Mouse (Mus musculus): ENCODE data around the gene Unc13c. TPM values are rescaled to one million over a fixed set of nuclear protein-coding genes. Genes with fewer than 3 reads are reported as not detected.

Gene Unc13c
- polyA plus RNA-seq, 1 experiment = 0.01 TPM

DNA sequence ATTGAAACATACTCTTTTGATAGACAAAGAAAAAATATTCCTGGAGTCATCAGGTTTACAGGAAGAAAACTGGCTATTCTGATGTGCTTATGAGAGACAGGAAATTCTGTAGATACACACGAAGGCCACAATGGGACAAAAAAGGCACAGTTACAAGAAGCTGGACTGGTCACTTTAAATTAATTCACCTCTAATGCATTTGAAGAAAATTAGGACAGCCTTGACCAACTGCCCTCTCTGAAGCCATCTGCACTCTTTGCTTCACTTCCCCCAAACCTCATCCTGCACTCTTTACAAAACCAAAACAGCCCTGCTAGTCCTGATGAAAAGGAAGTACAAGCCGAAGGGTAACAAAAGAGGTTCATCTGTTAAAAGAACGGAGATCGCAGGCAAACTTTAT, 194.2 kb downstream of the Unc13c start:
- Histone ChIP-seq H3K27me3 (ENCODE audit: control insufficient read depth, insufficient read depth, low read length) (no peaks in the 10 kb centered on the region), H3K27ac (ENCODE audit: insufficient read depth, low read depth, low read length) (no peak overlapping the region), H3K4me3 (ENCODE audit: low read depth, low read length) (no peak overlapping the region), H3K4me1 (ENCODE audit: control insufficient read depth, insufficient read depth, insufficient read length, low read length) (no peaks in the 10 kb centered on the region), H3K36me3 (ENCODE audit: control insufficient read depth, insufficient read depth, low read length) (no peaks in the 10 kb centered on the region)
- 76% methylated on average over 4 of the region's 4 CpGs for WGBS
- no peak for TF ChIP-seq CTCF (IDR thresholded peaks at IDR 0.05; ENCODE audit: extremely low read depth, insufficient read length, insufficient replicate concordance, low read depth, low read length)
- TF ChIP-seq POLR2A (IDR thresholded peaks at IDR 0.05; ENCODE audit: low read depth, low read length) = no peak

DNA sequence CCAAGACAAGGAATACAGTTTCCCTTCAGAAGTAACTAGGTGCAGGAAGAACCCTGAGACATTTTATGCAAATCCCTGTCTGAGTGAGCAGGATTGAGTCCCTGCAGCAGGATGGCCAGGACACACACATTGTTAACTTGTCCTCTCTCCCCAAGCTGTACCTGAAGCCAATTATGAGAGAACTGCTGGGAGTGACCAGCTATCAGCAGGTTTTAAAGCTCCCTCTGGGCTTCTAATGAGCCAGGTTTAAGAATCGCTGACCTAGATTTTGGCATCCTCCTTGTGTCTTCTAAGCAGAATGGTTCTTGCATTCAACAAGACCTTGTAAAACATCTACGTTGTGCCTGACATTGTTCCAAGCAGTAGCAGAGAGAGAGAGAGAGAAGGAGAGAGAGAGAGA, 213.6 kb downstream of the Unc13c start:
- TF ChIP-seq CTCF (IDR thresholded peaks at IDR 0.05; ENCODE audit: extremely low read depth, insufficient read length, insufficient replicate concordance, low read depth, low read length) = no peak
- TF ChIP-seq POLR2A (IDR thresholded peaks at IDR 0.05; ENCODE audit: low read depth, low read length) = no peak

DNA sequence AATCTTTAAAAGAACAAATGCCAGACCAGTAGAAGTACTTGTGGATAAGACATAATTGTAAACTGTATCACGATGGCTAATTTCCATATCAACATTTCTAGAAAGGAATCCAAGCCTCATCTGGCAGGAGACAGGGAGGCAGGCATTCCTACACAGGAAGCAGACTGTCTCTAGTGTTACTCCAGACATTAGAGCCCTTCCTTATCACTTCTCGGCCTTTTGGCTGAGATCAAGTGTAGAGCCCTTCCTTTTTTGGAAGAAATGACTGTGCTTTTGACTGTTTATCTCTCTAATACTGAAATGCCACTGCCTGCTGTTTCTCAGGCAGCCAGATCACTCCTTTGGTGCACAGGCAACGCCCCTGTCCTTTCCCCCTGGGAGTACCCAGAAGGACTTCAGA, 215.3 kb downstream of the Unc13c start:
- no peaks in the 10 kb centered on the region for H3K27me3 ChIP-seq (ENCODE audit: control insufficient read depth, insufficient read depth, low read length)
- WGBS = 35% methylated on average over 3 of the region's 3 CpGs
- TF ChIP-seq POLR2A (IDR thresholded peaks at IDR 0.05; ENCODE audit: low read depth, low read length) (no peak), CTCF (IDR thresholded peaks at IDR 0.05; ENCODE audit: extremely low read depth, insufficient read length, insufficient replicate concordance, low read depth, low read length) (no peak)

More for the DNA sequence above, 213.6 kb downstream of the Unc13c start:
- H3K4me1 ChIP-seq (ENCODE audit: control insufficient read depth, insufficient read depth, insufficient read length, low read length) = no peaks in the 10 kb centered on the region
- 73% methylated on average over 2 of the region's 2 CpGs for WGBS
- no peak overlapping the region for H3K4me3 ChIP-seq (ENCODE audit: low read depth, low read length)
- H3K27me3 ChIP-seq (ENCODE audit: control insufficient read depth, insufficient read depth, low read length) = no peaks in the 10 kb centered on the region
- no peak overlapping the region for H3K27ac ChIP-seq (ENCODE audit: insufficient read depth, low read depth, low read length)
- H3K36me3 ChIP-seq (ENCODE audit: control insufficient read depth, insufficient read depth, low read length) = no peaks in the 10 kb centered on the region

DNA sequence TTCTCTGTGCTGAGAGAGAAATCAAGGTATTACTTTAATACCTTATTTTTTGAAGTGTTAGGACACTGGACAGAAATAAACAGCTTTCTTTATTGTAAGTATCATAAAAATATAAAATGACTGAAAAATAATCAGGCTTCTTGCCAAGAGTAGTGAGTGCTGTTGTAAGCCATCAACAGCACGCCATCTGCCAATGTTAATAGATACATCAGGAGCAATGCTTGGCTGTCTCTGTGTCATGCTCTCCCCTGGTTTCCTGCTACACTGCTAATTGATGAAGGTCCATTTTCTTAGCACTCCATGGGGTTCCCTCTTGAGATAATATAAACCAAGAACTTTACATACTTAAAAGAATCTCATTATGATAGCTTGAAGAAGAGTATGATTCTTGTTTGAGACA, 217.4 kb downstream of the Unc13c start:
- no peaks in the 10 kb centered on the region for H3K4me1 ChIP-seq (ENCODE audit: control insufficient read depth, insufficient read depth, insufficient read length, low read length)
- no peak overlapping the region for H3K27ac ChIP-seq (ENCODE audit: insufficient read depth, low read depth, low read length)
- WGBS = 68% methylated on average over 1 of the region's 1 CpGs
- no peaks in the 10 kb centered on the region for H3K36me3 ChIP-seq (ENCODE audit: control insufficient read depth, insufficient read depth, low read length)
- H3K27me3 ChIP-seq (ENCODE audit: control insufficient read depth, insufficient read depth, low read length) = no peaks in the 10 kb centered on the region
- TF ChIP-seq POLR2A (IDR thresholded peaks at IDR 0.05; ENCODE audit: low read depth, low read length) (no peak), CTCF (IDR thresholded peaks at IDR 0.05; ENCODE audit: extremely low read depth, insufficient read length, insufficient replicate concordance, low read depth, low read length) (no peak)
- no peak overlapping the region for H3K4me3 ChIP-seq (ENCODE audit: low read depth, low read length)

More for the DNA sequence above, 215.3 kb downstream of the Unc13c start:
- H3K36me3 ChIP-seq (ENCODE audit: control insufficient read depth, insufficient read depth, low read length) = no peaks in the 10 kb centered on the region
- no peaks in the 10 kb centered on the region for H3K4me1 ChIP-seq (ENCODE audit: control insufficient read depth, insufficient read depth, insufficient read length, low read length)
- no peak overlapping the region for H3K27ac ChIP-seq (ENCODE audit: insufficient read depth, low read depth, low read length)
- H3K4me3 ChIP-seq (ENCODE audit: low read depth, low read length) = no peak overlapping the region

DNA sequence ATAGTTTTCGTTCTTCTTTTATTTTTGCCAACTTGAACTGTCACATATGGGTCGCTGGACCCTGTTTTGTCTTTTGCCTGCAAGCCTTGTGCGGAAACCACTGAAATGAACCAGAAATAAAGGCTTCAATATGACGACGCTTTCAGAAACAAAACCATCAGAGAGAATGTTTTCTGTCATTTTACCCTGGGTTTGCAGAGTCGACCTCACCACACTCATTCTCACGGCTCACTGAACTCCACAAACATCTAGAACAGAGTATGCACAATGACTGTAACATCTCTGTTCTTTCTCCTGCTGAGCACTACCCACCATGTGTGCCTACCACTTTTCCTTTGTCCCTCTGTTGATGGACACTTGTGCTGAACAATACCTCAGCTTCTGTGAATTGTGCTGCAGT, 234.3 kb downstream of the Unc13c start:
- H3K4me3 ChIP-seq (ENCODE audit: low read depth, low read length) = no peak overlapping the region
- no peaks in the 10 kb centered on the region for H3K4me1 ChIP-seq (ENCODE audit: control insufficient read depth, insufficient read depth, insufficient read length, low read length)
- H3K36me3 ChIP-seq (ENCODE audit: control insufficient read depth, insufficient read depth, low read length) = no peaks in the 10 kb centered on the region
- no peak for TF ChIP-seq POLR2A (IDR thresholded peaks at IDR 0.05; ENCODE audit: low read depth, low read length)
- TF ChIP-seq CTCF (IDR thresholded peaks at IDR 0.05; ENCODE audit: extremely low read depth, insufficient read length, insufficient replicate concordance, low read depth, low read length) = no peak
- no peak overlapping the region for H3K27ac ChIP-seq (ENCODE audit: insufficient read depth, low read depth, low read length)
- WGBS = 83% methylated on average over 7 of the region's 7 CpGs
- H3K27me3 ChIP-seq (ENCODE audit: control insufficient read depth, insufficient read depth, low read length) = no peaks in the 10 kb centered on the region

DNA sequence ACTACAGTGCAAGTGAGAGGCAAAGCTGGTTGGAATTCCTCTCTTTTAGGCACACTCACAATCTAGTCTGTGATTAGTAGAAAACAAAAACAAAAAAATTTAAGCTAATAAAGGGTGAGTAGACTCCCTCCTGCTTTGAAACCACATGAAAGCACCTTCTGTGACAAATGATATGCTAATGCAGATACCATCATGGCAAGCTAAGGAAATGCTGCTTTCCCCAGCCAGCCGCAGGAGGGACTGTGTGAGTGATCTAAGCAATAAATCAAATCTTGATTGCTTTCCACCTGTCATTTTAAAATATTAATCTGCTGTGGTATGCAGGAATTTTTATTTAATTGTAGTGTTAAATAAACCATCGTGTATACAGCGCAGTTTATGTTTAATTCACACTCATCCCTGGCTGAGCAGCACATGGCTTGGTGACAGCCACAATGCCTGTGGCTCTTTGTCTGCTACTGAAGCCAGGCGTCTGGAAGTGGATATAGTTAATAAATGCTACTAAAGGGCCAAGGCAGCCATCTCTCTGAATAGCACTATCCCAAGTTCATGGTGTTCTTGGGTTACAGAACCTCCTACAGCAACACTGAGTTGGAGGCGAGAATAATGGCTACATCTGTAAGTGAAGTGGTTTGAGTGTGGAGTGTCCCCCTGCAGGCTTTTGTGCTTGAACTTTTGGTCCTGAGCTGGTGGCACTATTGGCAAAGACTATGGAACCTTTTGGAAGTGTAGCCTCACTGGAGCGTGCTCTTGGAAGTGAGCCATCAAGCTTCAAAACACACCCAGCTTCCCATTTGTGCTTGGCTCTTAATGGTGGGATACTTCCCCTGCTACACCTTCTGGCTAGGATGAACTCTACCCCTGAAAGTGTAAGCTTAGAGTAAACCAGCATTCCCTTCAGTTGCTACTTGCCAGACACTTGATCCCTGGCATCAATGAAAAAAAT, 242.8 kb downstream of the Unc13c start:
- H3K4me1 ChIP-seq (ENCODE audit: control insufficient read depth, insufficient read depth, insufficient read length, low read length) = no peaks in the 10 kb centered on the region
- TF ChIP-seq POLR2A (IDR thresholded peaks at IDR 0.05; ENCODE audit: low read depth, low read length) (no peak), CTCF (IDR thresholded peaks at IDR 0.05; ENCODE audit: extremely low read depth, insufficient read length, insufficient replicate concordance, low read depth, low read length) (no peak)
- no peak overlapping the region for H3K4me3 ChIP-seq (ENCODE audit: low read depth, low read length)
- H3K36me3 ChIP-seq (ENCODE audit: control insufficient read depth, insufficient read depth, low read length) = no peaks in the 10 kb centered on the region
- WGBS = 65% methylated on average over 6 of the region's 6 CpGs
- no peak overlapping the region for H3K27ac ChIP-seq (ENCODE audit: insufficient read depth, low read depth, low read length)
- H3K27me3 ChIP-seq (ENCODE audit: control insufficient read depth, insufficient read depth, low read length) = no peaks in the 10 kb centered on the region

DNA sequence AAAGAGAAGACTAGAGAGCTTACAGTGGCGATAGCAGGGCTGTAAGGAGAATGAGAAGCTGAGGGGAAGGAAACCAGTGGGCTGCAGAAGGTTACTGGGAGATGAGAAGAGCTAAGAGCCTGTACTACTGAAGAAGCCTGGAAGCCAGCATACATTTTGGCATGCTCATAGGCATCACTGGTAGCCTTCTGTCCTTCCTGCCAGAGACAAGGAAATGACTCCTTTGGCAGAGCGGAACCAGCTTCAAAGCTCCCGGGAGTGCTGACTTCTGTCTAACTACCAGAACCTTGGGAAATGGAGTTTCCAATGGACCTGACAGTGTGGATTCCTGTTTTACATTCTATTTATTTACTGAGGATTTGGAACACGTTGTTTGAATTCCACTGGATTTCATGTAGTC, 244.0 kb downstream of the Unc13c start:
- Histone ChIP-seq H3K27me3 (ENCODE audit: control insufficient read depth, insufficient read depth, low read length) (no peaks in the 10 kb centered on the region), H3K4me1 (ENCODE audit: control insufficient read depth, insufficient read depth, insufficient read length, low read length) (no peaks in the 10 kb centered on the region), H3K4me3 (ENCODE audit: low read depth, low read length) (no peak overlapping the region), H3K27ac (ENCODE audit: insufficient read depth, low read depth, low read length) (no peak overlapping the region), H3K36me3 (ENCODE audit: control insufficient read depth, insufficient read depth, low read length) (no peaks in the 10 kb centered on the region)
- no peak for TF ChIP-seq POLR2A (IDR thresholded peaks at IDR 0.05; ENCODE audit: low read depth, low read length)
- no peak for TF ChIP-seq CTCF (IDR thresholded peaks at IDR 0.05; ENCODE audit: extremely low read depth, insufficient read length, insufficient replicate concordance, low read depth, low read length)
- WGBS = 71% methylated on average over 4 of the region's 4 CpGs

Data from small intestine, adult 2 months (tissue).